Comparison of ENCODE assay signal across 9 mouse cellular contexts in the genomic region with DNA sequence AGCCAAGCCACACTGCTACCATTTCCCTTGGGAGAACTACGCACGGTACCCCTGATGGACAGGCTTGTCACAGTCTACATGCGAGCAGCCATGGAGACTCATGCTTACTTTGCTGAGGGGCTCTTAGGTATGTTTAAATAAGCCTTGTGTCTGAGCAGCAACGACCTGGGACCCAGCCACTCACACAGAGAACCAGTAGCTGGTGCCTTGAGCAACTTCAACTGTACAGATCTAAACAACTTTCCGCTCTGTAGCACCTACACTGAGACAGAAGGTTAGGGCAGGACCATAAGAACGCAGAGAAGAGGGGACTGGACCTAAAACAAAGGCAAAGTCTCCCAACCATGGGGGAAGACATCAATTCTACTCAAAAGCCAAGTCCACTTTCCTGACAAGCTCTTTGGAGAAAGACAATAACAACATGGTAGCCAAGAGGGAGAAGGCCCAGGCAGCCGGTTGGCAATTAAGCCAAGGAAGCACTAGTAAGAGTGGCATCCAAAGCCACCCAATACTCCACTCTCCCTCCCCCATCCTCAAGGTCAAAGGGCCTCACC. TPM values are rescaled to one million over a fixed set of nuclear protein-coding genes. Genes with fewer than 3 reads are reported as not detected.
DNase-seq lines count a peak whose midpoint lies in the region; ATAC-seq lines count a peak whose summit lies in the region.
"Had no signal": no experiment of that assay in that cellular context is flagged by ENCODE, and none has a peak within 500 bp of the region (broad histone marks: within the 10 kb centered on the region; RNA-seq: fewer than 3 reads in every experiment).

No protein-coding gene starts in this region.

- peak overlapping the region; percentile 35 for H3K9ac ChIP-seq in lung, embryonic 15.5 days
- H3K9ac ChIP-seq in forebrain, embryonic 11.5 days (ENCODE audit: low read length): peak overlapping the region; percentile 53
- peak overlapping the region; percentile 46 for H3K9ac ChIP-seq in neural tube, embryonic 15.5 days (replicated peaks)

- H3K4me1 ChIP-seq in lung, embryonic 15.5 days: peaks cover 67% of the 10 kb centered on the region
- peaks cover 50% of the 10 kb centered on the region for H3K4me1 ChIP-seq in forebrain, embryonic 11.5 days (replicated peaks; ENCODE audit: control insufficient read depth, insufficient read depth, low read length)
- H3K4me1 ChIP-seq in neural tube, embryonic 15.5 days: peaks cover 84% of the 10 kb centered on the region

- H3K27me3 ChIP-seq in lung, embryonic 15.5 days: no peaks in the 10 kb centered on the region
- no peaks in the 10 kb centered on the region; the same call in 1 of the 2 replicates for H3K27me3 ChIP-seq in forebrain, embryonic 11.5 days (ENCODE audit: control insufficient read depth, insufficient read depth, low read length)
- H3K27me3 ChIP-seq in neural tube, embryonic 15.5 days (replicated peaks): no peaks in the 10 kb centered on the region

- DNase-seq in lung, postnatal 36 days: no peak
- no peak for DNase-seq in forebrain, embryonic 11.5 days (ENCODE audit: low spot score)
- DNase-seq in kidney, postnatal 4 days: peak; percentile 18 to 34
- DNase-seq in left cerebral cortex, postnatal 14 days (ENCODE audit: low spot score in 2 of 2): no peak
- DNase-seq in ovary, postnatal 14 days (ENCODE audit: low spot score): no peak
- no peak for DNase-seq in urinary bladder, postnatal 10 days (ENCODE audit: low spot score)

- H3K4me2 ChIP-seq in lung, embryonic 15.5 days: peak overlapping the region; percentile 91
- peak overlapping the region; percentile 66 for H3K4me2 ChIP-seq in forebrain, embryonic 11.5 days (ENCODE audit: low read depth, low read length, severe bottlenecking)
- H3K4me2 ChIP-seq in neural tube, embryonic 15.5 days: peak overlapping the region; percentile 93

- ATAC-seq in lung, embryonic 15.5 days (ENCODE audit: borderline replicate concordance, extremely low read depth, low FRiP score, low TSS enrichment): no peak
- ATAC-seq in forebrain, embryonic 11.5 days (replicated peaks; ENCODE audit: low FRiP score): no peak
- no peak for ATAC-seq in neural tube, embryonic 15.5 days (ENCODE audit: low FRiP score)

- peak overlapping the region; percentile 38 for H3K4me3 ChIP-seq in lung, embryonic 15.5 days
- H3K4me3 ChIP-seq in forebrain, embryonic 11.5 days (ENCODE audit: low read depth, low read length): peak overlapping the region; percentile 78
- peak overlapping the region; percentile 78 for H3K4me3 ChIP-seq in neural tube, embryonic 15.5 days (replicated peaks)

- intact Hi-C loops in left cerebral cortex, postnatal 14 days (cut with DNase I): loop anchor here (10.0 kb wide), 2 partner anchors 79 to 529 kb away; no protein-coding TSS in a partner anchor

- H3K27ac ChIP-seq in lung, embryonic 15.5 days: peak overlapping the region; percentile 49
- H3K27ac ChIP-seq in forebrain, embryonic 11.5 days (ENCODE audit: low read depth, low read length): no peak overlapping the region
- H3K27ac ChIP-seq in neural tube, embryonic 15.5 days (replicated peaks): 0 out of 2 replicates have a peak overlapping the region, but pooled peaks have one; percentile 7
- H3K27ac ChIP-seq: macrophage had no signal

- WGBS in lung, embryonic 15.5 days: 29% methylated on average over 7 of the region's 7 CpGs
- WGBS in forebrain, embryonic 11.5 days: 65% methylated on average over 7 of the region's 7 CpGs
- 28% methylated on average over 7 of the region's 7 CpGs for WGBS in neural tube, embryonic 15.5 days

- no peaks in the 10 kb centered on the region for H3K36me3 ChIP-seq in lung, embryonic 15.5 days
- H3K36me3 ChIP-seq in forebrain, embryonic 11.5 days (ENCODE audit: control insufficient read depth, insufficient read depth, low read length): no peaks in the 10 kb centered on the region
- no peaks in the 10 kb centered on the region for H3K36me3 ChIP-seq in neural tube, embryonic 15.5 days

- no peaks in the 10 kb centered on the region for H3K9me3 ChIP-seq in lung, embryonic 15.5 days
- no peaks in the 10 kb centered on the region for H3K9me3 ChIP-seq in forebrain, embryonic 11.5 days (ENCODE audit: control insufficient read depth, low read length)
- H3K9me3 ChIP-seq in neural tube, embryonic 15.5 days (replicated peaks): no peaks in the 10 kb centered on the region

RNA-seq across cellular contexts. Expression of a gene that starts 4.3 kb away (rescaled TPM):
- polyA plus RNA-seq in lung, embryonic 15.5 days (2015; fragmentation: Nextera tagmentation; extraction: Ambion mirVana): 4.1 TPM in 2 replicates
- polyA plus RNA-seq in forebrain, embryonic 11.5 days (2014; fragmentation: Nextera tagmentation; extraction: Ambion mirVana): 6.6 and 7.7 TPM in 2 replicates
- 5.2 and 5.7 TPM in 2 replicates for polyA plus RNA-seq in neural tube, embryonic 15.5 days (2015; fragmentation: Nextera tagmentation; extraction: Ambion mirVana)
- 10 to 100 TPM; 53.0 to 60.0 TPM for total RNA-seq in left cerebral cortex, postnatal 14 days (2021)

Comparison
In these comparisons a context has a peak if more than half of its experiments do, and no peak if none do; other contexts are left out.
1. DNase-seq: peak in kidney, postnatal 4 days (2 of 2); none in lung, postnatal 36 days (single experiment), forebrain, embryonic 11.5 days (single experiment), left cerebral cortex, postnatal 14 days (0 of 2), ovary, postnatal 14 days (single experiment) and urinary bladder, postnatal 10 days (single experiment).
2. Peak in every context shown above with its lines, with median percentiles within 50 percentile points of each other: H3K4me2 ChIP-seq, H3K4me3 ChIP-seq and H3K9ac ChIP-seq.